Mouse (Mus musculus): ENCODE data around the gene Atox1. TPM values are rescaled to one million over a fixed set of nuclear protein-coding genes. Genes with fewer than 3 reads are reported as not detected.
A peak's percentile ranks its signal among the peaks of the same experiment; 100 is the strongest.

Gene Atox1
- total RNA-seq, 4 experiments from 2014 or later, result 42.0 to 46.5 (median 45.9) TPM

GRCm38 (mm10) chr11:55415036-55415704, 45.9 kb downstream of the Atox1 start:
- DNase-seq (ENCODE audit: low spot score in 2 of 2), result no peak

GRCm38 (mm10) chr11:55414314-55414713, 46.7 kb downstream of the Atox1 start:
- peak in 1 of 2 experiments; percentile 34 for DNase-seq (ENCODE audit: low spot score in 2 of 2)

DNA sequence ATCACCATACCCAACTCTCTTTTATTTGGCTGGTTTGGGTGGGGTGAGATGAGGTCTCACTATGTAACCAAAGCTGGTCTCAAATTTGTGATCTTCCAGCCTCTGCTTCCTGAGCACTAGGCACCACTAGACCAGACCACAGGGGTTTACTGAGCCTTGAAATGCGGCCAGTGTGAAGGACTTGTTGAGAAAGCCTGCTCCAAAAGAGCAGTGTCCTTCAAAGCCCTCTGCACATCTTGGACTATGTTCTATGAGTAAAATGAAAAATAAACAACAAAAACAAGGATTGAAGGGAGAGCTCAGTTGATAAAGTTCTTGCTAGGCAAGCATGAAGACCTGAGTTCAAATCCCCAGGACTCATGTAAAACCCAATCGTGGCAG, 47.6 kb downstream of the Atox1 start:
- no peak for DNase-seq (ENCODE audit: low spot score in 2 of 2)

- DNase-seq (ENCODE audit: low spot score in 2 of 2), result no peak
Observed at GRCm38 (mm10) chr11:55412680-55413415, 48.2 kb downstream of the Atox1 start.

- no peak for DNase-seq (ENCODE audit: low spot score in 2 of 2)
Observed at GRCm38 (mm10) chr11:55412034-55412433, 49.0 kb downstream of the Atox1 start.

DNA sequence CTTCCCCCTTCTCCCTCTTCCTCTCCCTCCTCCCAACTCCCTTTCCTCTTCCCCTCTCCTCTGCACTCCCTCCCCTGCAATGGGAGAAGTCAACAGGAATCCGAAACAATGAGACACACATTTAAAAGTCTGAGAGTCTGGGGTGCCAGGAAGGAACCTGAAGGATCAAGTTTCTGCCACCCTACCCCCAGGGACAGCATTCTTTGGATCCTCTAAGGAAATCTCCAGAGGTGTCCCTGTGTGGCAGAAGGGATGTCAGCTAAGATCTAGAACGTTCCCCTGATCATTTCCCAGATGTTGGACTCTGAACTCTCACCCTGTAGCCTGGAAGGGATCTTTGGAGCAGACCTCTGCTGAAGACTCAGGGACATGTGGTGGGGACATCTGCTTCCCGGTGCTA, 50.5 kb downstream of the Atox1 start:
- DNase-seq (ENCODE audit: low spot score in 2 of 2), result no peak

GRCm38 (mm10) chr11:55410005-55410404, 51.0 kb downstream of the Atox1 start:
- DNase-seq (ENCODE audit: low spot score in 2 of 2), result no peak

GRCm38 (mm10) chr11:55407133-55407532, 53.9 kb downstream of the Atox1 start:
- DNase-seq (ENCODE audit: low spot score in 2 of 2), result no peak

GRCm38 (mm10) chr11:55405601-55406469, 55.2 kb downstream of the Atox1 start:
- DNase-seq (ENCODE audit: low spot score in 2 of 2), result no peak

DNA sequence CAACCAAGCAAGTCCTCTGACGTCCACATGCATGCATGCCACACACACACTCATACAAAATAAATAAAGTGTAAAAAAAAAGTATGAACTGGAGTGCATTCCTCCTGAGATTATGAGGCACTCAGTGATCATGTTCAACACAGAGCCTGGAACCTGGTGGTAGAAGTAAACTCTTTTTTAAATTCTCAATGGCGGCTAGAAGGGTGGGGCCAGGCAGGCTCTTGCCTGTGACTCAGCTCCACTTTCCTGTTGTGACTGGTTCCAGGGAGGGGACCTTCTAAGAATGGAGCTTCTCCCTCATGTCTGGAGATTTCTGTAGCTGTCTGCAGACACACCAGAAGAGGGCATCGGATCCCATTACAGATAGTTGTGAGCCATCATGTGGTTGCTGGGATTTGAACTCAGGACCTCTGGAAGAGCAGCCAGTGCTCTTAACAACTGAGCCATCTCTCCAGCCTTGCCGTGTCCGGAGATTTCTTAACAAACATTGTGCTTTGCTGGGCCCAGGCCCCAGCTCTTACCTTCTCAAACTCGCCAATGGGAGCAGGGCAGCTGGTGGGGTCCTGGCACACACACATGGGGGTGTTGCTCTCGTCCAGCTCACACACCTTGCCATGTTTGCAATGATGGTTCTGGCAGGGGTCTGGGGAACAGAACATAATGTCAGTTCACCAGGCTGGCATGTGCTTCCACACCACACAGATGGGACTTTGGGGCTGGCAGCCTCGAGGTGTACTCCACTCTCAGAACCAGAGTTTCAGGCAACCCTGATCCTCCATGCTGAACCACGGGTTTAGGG, 56.2 kb downstream of the Atox1 start:
- DNase-seq (ENCODE audit: low spot score in 2 of 2), result no peak

DNA sequence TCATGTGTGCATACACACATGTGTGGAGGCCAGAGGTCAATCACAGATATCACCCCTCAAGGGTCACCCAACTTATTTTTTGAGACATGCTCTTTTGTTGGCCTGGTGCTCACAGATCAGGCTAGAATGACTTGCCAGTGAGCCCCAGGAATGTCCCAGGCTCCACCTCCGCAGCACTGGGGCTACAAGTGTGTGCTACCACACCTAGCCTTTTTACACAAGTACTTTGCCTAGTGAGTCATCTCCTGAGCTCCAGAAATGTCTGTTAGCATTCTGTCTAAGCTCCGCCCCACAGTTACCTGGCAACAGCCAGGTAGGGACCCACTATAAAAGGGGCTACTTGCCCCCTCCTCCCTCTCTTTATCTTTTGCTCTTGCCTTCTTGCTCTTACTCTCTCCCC, 60.2 kb downstream of the Atox1 start:
- DNase-seq (ENCODE audit: low spot score in 2 of 2), result no peak

- no peak for DNase-seq (ENCODE audit: low spot score in 2 of 2)
Observed at GRCm38 (mm10) chr11:55398371-55398770, 62.7 kb downstream of the Atox1 start.

GRCm38 (mm10) chr11:55397441-55397840, 63.6 kb downstream of the Atox1 start:
- DNase-seq (ENCODE audit: low spot score in 2 of 2), result peak in 1 of 2 experiments; percentile 42

GRCm38 (mm10) chr11:55397036-55397435, 64.0 kb downstream of the Atox1 start:
- no peak for DNase-seq (ENCODE audit: low spot score in 2 of 2)

Small RNA genes lying within 50 kb of the gene (microRNA-seq; reads per million reads assigned to microRNA genes)
- not detected for gene Mir7652

Other genes starting within 250 kb of the Atox1 start
- gene Fat2, start 124.7 kb downstream of the Atox1 start, total RNA-seq (2022), result under 1 TPM in 3 of 4 experiments, not detected in 1; 0.02 to 0.05 (median 0.02) TPM
- 100 to 1,000 TPM in 3 of 4 experiments, 10 to 100 TPM in 1; 94.4 to 242 (median 133) TPM for gene Sparc, start 38.1 kb downstream of the Atox1 start, total RNA-seq (2022)
- 10 to 100 TPM; 57.3 to 63.3 (median 62.0) TPM for gene G3bp1, start 8.4 kb upstream of the Atox1 start, total RNA-seq (2022)
- not detected for gene Glra1, start 147.0 kb upstream of the Atox1 start, total RNA-seq (2022)

All from gastrocnemius, adult 8-10 months (tissue).